Mouse (Mus musculus) G1E (cell line): ENCODE measurements at regions not wholly inside any gene's neighbourhood (a gene's known extent, or its start where the extent isn't known, plus 50 kb on each side); places are given as distances from the start of the nearest gene placed in this dataset.

ENCODE experiments used
- CTCF ChIP-seq: IDR thresholded peaks from 2 replicates; pipeline ENCODE4 v1.5.1; 2012; ENCODE audit warnings: low read depth, low read length, inconsistent platforms, mixed read lengths
- GATA1 ChIP-seq: IDR thresholded peaks from 2 replicates; pipeline ENCODE4 v1.6.1; 2012; ENCODE audit warnings: borderline replicate concordance, low read length, inconsistent platforms, mixed read lengths
- TAL1 ChIP-seq: conservative IDR thresholded peaks from 2 replicates; pipeline ENCODE4 v1.6.1; 2012; ENCODE audit warnings: low read depth, low read length, inconsistent platforms, mixed read lengths

DNA sequence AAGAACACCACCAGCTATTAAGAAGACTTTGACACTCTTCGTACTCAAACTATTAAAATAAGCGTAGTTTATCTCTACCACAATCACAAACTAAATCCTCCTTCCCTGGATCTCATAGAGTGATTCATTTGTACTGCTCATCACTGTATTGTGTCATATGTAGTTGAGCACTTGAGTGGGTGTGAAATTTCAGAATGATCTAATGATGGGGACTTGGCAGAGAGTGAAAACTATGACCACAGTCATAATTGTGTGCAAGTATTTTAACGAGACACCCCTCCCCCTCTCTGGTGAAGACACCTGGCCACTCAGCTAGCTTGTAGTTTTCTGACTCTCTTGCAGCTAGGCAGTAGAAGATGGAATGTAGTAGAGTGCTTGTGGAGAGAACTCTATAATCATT is 80.2 kb upstream of the Cxcr4 start:
- no peak for TF ChIP-seq CTCF
- no peak for TF ChIP-seq TAL1
- TF ChIP-seq GATA1: no peak
